Mouse (Mus musculus) left cerebral cortex, postnatal 14 days (tissue): ENCODE results near the gene Fbln2. TPM values are rescaled to one million over a fixed set of nuclear protein-coding genes. Genes with fewer than 3 reads are reported as not detected.

Experiments
- DNase-seq, 2 experiments: peaks; one replicate each; pipeline ENCODE4 v3.0.0; 2021 to 2022; ENCODE audit warnings: low spot score in 2 of 2, mixed read lengths in 1 of 2
- intact Hi-C: fragments of 180-260 bp; cut with DNase I; formaldehyde crosslinking; loops from one replicate; pipeline ENCODE4 v1.15.1; 2025
- total RNA-seq, 2 experiments: library from RNA; stranded (reverse); gene quantifications; 2 replicates each; pipeline ENCODE4 v1.2.3; 2021

Gene Fbln2
- total RNA-seq, 2 experiments from 2014 or later, result 9.6 to 9.9 TPM

DNA sequence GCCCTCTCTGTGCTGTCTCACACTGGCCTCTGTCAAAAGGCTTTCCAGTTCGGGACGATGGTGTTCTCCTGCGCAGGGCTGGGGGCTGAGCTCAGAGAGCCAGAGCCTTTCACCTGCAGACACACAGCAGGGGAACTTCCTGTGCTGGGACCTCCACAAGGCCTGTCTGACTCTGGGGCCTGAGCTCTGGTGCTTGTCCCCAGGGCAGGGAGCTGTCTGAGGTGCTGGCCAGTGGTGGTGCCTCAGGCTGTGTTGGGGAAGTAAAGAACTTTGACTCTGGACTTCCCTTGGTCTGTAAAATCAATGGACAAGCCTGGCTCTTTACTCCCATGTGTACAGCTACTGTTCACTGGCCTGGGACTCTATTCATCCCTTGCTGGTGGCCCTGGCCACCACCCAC lies 8.8 kb downstream of the Fbln2 start:
- no peak for DNase-seq
- intact Hi-C loops, result no loop called here

DNA sequence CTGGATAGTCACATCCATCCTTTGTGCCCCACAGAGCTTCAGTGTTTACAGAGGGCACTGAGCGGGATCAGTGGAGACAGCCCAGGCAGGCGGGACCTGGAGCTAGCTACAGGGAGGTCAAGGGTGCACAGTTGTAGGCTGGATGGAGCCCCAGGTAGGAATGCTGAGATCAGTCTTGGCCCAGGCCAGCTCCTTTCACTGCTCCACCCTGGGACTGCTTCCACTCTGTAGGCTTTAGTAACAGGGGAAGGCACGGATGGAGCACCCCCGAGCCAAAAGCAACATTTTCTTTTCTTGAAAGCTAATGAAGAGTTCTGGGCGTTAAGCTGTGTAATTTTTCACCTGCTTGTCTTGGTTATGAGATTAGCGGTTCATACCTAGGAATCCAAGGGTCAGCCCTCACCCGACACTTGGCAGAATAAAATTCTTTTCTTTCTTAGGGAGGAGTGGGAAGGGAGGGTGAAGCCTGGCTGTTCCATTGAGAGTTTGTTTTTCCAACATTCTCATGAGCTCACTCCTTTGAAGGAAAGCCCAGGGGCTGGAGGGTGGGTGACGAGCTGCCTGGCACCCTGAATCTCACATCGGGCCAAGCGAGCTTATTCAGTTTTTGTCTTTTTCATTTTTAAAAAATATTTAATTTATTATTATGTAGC lies 10.6 kb downstream of the Fbln2 start:
- DNase-seq, result no peak
- intact Hi-C loops, result no loop called here

DNA sequence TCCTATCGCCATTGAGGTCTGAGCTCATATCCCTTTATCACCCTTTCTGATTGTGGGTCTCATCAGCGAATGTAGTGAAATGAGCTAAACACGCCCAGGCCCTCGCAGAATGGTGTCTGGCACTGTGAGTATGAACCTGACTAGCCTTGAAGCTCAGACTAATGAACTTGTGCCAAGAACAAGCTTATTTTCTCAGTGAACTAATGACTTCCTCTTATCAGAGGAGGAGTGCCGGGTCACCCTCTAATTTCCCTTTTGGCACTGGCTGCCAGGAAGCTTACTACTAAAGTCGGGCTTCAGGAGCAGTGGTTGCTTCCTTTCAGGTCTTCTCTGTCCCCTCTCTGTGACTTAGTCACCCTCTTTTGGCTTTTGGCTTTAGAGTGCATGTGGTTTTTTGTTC lies 12.7 kb downstream of the Fbln2 start:
- intact Hi-C loops, result no loop called here
- DNase-seq, result no peak

DNA sequence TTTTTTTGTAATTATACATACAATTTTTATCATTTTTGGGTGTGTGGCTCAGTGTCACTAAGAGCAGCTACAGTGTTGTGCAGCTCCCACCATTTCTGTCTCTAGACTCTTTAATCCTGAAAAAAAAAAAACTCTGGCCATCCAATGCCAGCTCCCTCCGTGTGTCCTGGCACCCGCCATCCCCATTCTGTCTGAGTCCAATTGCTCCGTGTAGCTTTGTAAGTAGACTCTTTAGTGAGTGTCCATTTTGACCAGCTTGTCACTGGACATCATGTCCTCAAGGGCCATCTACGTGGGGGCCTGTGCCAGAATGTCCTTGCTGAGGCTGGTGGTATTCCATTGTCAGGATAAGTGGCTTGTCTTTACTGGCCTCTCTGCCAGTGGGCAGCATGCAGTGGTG lies 13.1 kb downstream of the Fbln2 start:
- intact Hi-C loops, result no loop called here

DNA sequence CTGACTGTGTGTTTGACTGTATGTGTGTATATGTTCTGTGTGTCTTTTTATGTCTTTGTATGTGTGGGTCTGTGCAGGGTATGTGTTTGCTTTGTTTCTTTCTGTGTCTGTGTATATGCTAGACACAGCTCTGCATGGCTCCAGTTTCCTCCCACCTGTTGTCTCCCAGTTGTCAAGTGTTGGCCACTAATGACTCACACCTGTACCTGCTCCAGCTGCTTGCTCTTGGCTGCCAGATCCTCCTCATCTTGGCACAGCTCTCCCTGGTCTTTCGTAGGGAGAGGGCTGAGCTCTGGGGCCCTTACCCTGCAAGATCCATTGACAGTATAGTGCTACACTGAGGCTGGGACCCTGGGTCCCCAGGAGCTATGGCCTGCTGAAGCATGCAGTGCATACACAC lies 13.8 kb downstream of the Fbln2 start:
- no peak for DNase-seq
- intact Hi-C loops, result no loop called here

More for the DNA sequence above, 13.1 kb downstream of the Fbln2 start:
- no peak for DNase-seq

DNA sequence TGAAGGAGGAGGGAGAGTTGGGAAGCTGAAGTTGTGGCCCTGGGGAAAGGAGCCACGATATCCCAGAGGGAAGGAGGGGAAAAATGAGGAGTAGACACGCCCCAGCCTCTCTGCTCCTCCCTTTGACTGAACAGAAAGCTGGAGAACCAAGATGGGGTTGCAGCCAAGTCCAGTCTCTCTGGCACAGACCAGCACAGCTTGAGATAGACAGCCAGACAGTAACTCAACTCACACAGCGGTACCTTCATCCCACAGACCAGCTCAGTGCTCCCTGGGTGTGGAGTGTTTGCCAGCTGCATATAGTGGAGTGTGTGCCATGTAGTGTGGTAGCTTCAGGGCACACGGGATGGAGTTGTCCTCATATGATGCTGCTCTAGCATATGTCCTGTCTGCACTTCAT lies 16.7 kb downstream of the Fbln2 start:
- DNase-seq, result no peak
- intact Hi-C loops, result no loop called here

DNA sequence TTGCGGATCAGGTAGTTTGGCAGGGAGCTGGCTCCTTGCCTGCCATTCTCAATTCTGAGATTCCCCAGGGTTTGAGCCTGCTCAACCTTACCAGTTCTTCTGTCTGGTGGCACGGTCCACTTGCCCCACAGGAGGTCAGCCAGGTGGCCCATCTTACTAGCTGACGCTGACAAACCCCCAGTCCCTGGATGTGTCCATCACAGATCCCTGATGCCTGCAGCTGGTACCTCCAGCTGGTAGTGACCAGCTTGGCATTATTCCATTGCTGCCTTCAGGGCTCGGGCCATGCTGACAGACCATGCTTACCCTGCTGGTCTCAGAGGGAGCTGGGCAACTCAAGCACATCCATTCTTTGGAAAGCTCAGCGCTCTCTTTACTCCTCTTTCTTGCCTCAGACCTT lies 18.7 kb downstream of the Fbln2 start:
- DNase-seq, result no peak
- intact Hi-C loops, result loop anchor here (5.0 kb wide), 1 partner anchor 41 kb away; no protein-coding TSS in a partner anchor

DNA sequence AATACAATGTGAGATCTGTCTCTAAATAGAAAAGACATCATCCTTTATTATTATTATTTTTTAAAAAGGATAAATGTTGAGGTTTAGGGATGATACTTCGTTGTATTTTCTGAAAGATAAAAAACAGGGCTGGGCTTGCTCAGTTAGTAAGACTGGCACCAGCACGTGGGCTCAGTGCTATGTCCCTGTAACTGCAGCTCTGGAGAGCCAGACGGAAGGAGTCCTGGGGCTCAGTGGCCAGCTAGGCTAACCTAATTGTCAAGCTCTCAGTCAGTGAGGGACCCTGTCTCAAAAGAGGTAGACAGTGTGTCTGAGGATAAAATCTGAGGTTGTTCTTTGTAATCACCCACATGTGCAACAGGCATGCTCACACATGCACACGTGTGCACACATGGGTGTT lies 19.3 kb downstream of the Fbln2 start:
- intact Hi-C loops, result loop anchor here (5.0 kb wide), 1 partner anchor 41 kb away; no protein-coding TSS in a partner anchor
- DNase-seq, result no peak

DNA sequence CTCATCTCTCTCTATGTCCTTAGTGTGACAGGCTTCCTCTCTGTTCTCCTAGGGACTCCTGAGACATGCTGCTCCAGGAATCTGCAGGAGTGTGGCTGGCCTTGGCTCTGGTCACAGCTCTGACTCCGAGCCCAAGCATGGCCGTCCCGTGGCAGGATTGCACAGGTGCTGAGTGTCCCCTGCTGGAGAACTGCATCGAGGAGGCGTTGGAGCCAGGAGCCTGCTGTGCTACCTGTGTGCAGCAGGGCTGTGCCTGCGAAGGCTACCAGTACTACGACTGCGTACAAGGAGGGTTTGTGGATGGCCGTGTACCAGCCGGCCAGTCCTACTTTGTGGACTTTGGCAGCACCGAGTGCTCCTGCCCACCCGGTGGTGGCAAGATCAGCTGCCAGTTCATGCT lies 20.8 kb downstream of the Fbln2 start:
- intact Hi-C loops, result loop anchor here (5.0 kb wide), 1 partner anchor 39 kb away; no protein-coding TSS in a partner anchor
- no peak for DNase-seq

DNA sequence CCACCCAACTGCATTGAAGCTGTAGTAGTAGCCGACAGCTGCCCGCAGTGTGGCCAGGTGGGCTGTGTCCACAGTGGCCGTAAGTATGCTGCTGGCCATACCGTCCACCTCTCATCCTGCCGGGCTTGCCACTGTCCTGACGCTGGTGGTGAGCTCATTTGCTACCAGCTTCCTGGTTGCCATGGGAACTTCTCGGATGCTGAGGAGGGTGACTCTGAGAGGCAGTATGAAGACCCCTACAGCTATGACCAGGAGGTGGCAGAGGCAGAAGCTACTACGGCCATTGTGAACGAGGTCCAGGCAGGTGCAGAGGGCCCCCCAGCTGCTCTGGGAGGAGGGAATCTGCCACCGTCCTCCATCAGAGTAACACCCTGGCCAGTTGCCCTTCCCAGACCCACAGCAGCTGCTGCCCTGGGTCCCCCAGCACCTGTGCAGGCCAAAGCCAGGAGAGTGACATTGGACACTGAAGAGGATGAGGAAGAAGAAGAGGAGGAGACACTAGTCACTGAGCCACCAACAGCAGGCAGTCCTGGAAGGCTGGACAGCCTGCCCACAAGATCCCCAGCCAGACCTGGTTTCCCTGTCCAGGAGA lies 21.3 kb downstream of the Fbln2 start:
- no peak for DNase-seq
- intact Hi-C loops, result loop anchor here (5.0 kb wide), 1 partner anchor 39 kb away; no protein-coding TSS in a partner anchor

DNA sequence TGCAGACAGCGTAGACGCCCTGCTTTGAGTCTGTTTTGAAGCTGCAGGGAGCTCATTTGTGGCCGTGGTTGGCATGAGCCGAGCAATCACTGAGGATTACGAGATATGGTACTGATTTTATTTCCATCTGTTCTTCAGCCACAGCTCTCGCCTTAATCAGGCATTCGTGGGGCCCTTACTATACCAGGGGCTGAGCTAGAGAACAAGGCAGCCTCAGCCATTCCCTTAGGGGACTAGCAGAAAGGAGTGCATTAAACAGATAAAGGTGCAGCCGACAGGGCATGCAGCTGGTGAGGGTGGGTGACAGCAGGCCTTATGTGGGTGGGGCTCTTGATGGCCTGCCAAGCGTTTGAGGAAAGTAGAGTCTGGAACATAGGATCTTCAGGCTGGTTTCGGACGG lies 23.8 kb downstream of the Fbln2 start:
- no peak for DNase-seq
- intact Hi-C loops, result no loop called here

DNA sequence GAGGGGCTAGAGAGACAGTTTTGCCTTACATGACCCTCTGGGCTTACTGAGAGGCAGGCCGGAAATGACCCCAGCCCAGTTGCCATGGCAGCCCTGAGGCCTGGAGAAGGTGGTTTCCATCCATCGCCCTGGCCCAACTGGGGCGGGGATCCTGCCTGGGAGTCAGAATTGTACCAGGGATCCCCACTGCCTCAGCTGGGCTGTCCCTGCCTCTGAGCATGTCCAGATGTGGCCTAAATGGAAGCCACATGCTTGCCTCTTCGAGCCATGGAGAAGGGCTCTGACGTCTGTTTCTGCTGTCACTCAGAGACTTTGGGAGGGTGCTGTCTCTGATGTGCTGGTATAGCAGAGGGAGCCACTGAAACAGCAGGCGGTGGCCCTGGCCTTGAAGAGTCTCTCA lies 24.2 kb downstream of the Fbln2 start:
- no peak for DNase-seq
- intact Hi-C loops, result no loop called here

DNA sequence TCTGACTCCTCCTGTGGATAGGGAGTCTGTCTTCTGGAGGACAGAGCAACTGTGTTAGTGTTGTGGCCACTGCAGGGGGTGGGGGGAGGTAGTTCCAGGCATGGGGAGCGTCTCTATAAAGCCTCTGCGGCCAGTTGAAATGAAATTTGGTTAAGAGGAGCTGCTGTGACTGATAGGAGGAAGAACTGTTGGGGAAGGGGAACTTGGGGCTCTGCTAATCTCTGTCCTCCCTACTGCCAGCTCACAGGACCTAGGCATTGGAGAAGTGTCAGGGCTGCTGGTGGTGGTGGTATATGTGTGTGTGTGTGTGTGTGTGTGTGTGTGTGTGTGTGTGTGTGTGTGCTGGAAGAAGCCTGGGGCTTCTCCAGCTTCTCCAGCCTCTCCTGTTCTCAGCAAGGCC lies 25.0 kb downstream of the Fbln2 start:
- DNase-seq, result no peak
- intact Hi-C loops, result no loop called here

DNA sequence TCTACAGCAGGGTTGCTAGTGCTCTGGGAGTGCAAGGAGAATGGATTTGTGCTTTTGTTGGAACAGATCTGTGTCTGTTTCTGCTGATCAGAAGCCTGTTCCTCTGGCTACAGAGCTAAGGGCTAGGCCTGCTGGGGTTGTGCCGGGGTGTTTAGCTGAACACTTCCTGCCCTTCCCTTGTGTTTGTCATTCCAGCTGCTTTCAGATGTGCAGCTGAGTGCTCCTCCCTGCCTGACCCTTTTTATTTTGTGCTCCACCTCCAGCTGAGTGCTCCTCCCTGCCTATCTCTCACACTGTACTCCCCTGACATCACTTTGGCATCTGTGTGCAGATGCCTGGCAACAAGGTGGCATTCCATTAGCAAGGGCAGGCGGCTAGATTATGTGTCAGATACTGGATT lies 28.3 kb downstream of the Fbln2 start:
- intact Hi-C loops, result no loop called here
- DNase-seq, result no peak

DNA sequence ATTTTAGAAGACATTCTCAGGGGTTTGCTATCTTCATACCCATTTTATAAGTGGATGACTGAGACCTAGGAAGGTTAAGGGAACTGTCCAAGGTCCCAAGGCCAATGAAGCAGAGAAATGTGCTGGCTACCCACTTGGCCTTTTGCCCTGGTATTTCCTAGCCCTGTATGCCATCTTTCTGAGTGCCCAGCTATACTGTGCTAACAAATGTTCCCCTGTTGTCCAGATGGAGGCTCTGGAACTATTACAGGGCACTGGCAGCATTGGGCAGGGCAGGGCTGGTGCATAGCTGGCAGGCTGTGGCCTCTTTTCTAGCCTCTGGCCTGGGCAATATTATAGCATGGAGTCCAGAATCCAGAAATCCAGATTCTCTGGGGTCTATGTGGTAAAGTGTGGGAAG lies 28.7 kb downstream of the Fbln2 start:
- intact Hi-C loops, result no loop called here
- no peak for DNase-seq

DNA sequence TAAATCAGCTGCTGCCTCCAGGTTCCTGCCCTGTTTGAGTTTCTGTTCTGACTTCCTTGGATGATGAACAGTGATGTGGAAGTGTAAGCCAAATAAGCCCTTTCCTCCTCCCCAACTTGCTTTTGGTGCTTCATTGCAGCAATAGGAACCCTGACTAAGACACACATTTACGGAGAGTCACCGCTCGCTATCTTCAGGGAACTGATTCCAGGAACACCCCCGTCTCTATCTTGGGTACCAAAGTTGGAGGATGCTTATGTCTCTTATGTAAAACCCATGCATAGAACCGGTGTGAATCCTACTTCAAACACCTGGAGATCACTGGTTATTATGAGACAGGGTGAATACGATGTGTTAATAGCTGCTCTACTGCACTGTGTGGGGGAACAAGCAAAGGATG lies 31.1 kb downstream of the Fbln2 start:
- intact Hi-C loops, result no loop called here
- peak; percentile 51 to 56 for DNase-seq

DNA sequence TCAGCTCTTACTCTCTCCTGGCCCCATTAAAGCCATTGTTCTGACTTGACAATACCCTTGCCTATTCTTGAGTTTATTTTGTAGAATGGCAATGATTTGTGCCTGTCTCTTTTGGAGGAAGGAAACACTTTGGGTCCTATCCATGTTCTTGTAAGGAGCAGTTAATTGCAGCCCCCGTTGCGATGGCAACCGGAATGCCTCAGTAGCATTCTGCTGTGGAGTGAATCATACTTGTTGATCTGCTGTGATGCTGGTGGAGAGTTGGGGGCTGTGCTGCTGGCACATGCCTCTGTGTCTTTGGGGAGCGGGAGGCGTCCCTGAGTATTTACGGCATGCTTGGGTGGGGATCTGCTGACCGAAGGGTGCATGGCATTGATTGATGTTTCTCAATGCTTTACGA lies 32.1 kb downstream of the Fbln2 start:
- DNase-seq, result peak; percentile 73 to 85

DNA sequence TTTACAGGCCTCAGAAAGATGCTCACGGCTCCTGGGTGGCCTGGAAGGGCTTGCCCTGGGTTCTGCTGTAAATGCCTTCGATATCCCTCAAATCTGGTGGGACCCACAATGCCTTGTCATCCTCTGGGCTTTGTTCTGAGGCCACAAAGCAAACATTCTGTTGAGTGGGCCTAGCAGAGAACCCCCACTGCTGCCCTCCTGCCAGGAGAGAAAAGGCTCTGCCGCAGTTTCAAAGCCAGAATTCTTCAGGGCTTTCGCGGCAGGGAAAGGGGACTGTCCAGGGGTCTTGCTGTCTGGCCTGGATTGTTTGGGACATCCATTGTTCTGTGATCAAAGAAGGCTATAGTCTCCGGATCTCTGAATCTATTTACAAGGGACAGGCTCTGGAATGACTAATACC lies 33.1 kb downstream of the Fbln2 start:
- intact Hi-C loops, result no loop called here

More for the DNA sequence above, 32.1 kb downstream of the Fbln2 start:
- intact Hi-C loops, result no loop called here

DNA sequence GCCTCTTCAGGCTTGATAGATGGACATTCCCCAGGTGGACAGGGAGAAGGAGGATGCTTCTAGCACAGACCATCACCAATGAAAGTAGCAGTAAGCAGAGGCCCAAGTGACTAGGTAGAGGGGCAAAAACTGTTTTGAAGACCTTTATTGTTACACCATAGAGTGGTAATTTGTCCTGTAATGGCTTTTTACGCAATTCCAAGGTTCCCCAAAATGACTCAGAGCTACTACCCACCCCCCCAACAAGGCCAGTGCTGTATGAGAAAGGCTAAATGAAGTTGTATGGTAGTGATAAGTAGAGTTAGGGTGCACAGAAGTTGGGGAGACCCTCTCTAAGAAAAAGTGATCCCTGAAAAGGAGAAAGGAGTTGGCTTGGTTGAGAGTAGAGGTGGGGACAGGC lies 35.1 kb downstream of the Fbln2 start:
- intact Hi-C loops, result no loop called here
- DNase-seq, result no peak

More for the DNA sequence above, 33.1 kb downstream of the Fbln2 start:
- DNase-seq, result no peak

DNA sequence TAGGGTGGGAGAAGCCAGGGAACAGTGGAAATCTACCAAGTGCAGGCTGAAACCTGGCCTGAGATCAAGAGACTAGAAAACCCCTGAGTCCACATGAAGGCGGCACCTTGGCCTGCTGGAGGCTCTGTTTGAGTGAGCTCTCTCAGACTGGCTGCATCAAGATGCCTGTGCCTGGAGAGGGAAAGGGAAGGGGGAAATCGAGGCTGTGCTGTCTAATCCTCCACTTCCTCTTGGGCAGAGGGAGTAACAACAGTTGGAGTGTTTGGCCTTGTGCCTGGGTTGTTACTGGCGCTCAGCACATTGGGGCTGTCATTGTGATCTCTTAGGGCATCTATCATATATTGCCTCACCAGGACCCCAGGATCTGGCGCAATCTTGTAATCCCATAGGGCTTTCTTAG lies 36.4 kb downstream of the Fbln2 start:
- DNase-seq, result no peak
- intact Hi-C loops, result no loop called here

DNA sequence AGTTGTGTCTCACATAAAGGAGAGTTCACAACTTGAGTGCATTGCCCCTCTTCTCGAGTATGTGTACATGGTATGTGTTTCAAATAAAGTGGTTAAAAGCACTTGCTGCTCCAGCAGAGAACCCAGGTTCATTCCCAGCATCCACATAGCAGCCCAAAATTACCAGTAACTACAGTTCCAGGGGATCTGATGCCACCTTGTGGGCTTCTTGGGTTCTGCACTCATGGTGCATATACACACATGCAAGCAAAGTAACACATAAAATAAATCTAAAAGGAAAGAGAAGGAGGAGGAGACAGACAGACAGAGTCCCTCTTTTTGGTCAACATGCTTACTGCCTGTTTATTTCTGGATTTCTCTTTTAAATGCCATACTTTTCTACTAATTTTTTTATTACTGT lies 37.5 kb downstream of the Fbln2 start:
- intact Hi-C loops, result no loop called here
- DNase-seq, result no peak
